Mouse (Mus musculus) liver, embryonic 11.5 days (tissue): ENCODE data around the gene Bphl. TPM values are rescaled to one million over a fixed set of nuclear protein-coding genes. Genes with fewer than 3 reads are reported as not detected.

ENCODE experiments used
- ATAC-seq: fragments of 200-750 bp; cut with Nextera tagmentation; replicated peaks from 2 replicates; pipeline ENCODE4 v1.8.0; 2017; ENCODE audit warnings: moderate number of reproducible peaks, mild to moderate bottlenecking, moderate TSS enrichment, moderate library complexity; ENCODE audit not compliant: low FRiP score
- DNase-seq: peaks from one replicate; pipeline ENCODE4 v3.0.0-alpha.2; 2017; ENCODE audit warnings: low spot score
- H3K27ac ChIP-seq: fragments of 300-500 bp; sonication (generic); 2 replicates; pipeline ENCODE4 v1.5.1; 2014; ENCODE audit warnings: mild to moderate bottlenecking, low read depth, low read length, control low read depth
- H3K27me3 ChIP-seq: fragments of 300-500 bp; sonication (generic); replicated peaks from 2 replicates; pipeline ENCODE4 v1.6.1; 2014; ENCODE audit warnings: low read length, mixed read lengths; ENCODE audit not compliant: control insufficient read depth, insufficient read depth
- H3K36me3 ChIP-seq: fragments of 300-500 bp; sonication (generic); 2 replicates; pipeline ENCODE4 v1.6.1; 2014; ENCODE audit warnings: mild to moderate bottlenecking, low read length, moderate library complexity, mixed read lengths; ENCODE audit not compliant: control insufficient read depth, insufficient read depth
- H3K4me1 ChIP-seq: fragments of 300-500 bp; sonication (generic); replicated peaks from 2 replicates; pipeline ENCODE4 v1.6.1; 2014; ENCODE audit warnings: low read length, mixed read lengths; ENCODE audit not compliant: control insufficient read depth, insufficient read depth
- H3K4me2 ChIP-seq: fragments of 300-500 bp; sonication (generic); 2 replicates; pipeline ENCODE4 v1.6.1; 2014; ENCODE audit warnings: mild to moderate bottlenecking, control low read depth, moderate library complexity
- H3K4me3 ChIP-seq: fragments of 300-500 bp; sonication (generic); 2 replicates; pipeline ENCODE4 v1.5.1; 2014; ENCODE audit warnings: low read depth, low read length, control low read depth
- H3K9ac ChIP-seq: fragments of 300-500 bp; sonication (generic); 2 replicates; pipeline ENCODE4 v1.6.1; 2014; ENCODE audit warnings: low read depth, low read length, control low read depth
- H3K9me3 ChIP-seq: fragments of 300-500 bp; sonication (generic); 2 replicates; pipeline ENCODE4 v1.6.1; 2016; ENCODE audit warnings: low read length, inconsistent platforms, mixed read lengths; ENCODE audit not compliant: control insufficient read depth
- WGBS: fragments of 180-500 bp; shearing (Covaris S2); extraction: QIAGEN DNeasy Blood & Tissue Kit; methylation state at CpG from one replicate; pipeline ENCODE4 v1.1.7; 2014; 5-methylcytosine and 5-hydroxymethylcytosine counted together
- polyA plus RNA-seq: library from polyadenylated mRNA; unstranded; fragments of >200 nt; fragmentation: Nextera tagmentation; extraction: Ambion mirVana; gene quantifications from 2 replicates; pipeline ENCODE4 v1.2.1, GENCODE M21; 2014

The Bphl gene
- polyA plus RNA-seq, 1 experiment from 2014 or later = 32.8 TPM

DNA sequence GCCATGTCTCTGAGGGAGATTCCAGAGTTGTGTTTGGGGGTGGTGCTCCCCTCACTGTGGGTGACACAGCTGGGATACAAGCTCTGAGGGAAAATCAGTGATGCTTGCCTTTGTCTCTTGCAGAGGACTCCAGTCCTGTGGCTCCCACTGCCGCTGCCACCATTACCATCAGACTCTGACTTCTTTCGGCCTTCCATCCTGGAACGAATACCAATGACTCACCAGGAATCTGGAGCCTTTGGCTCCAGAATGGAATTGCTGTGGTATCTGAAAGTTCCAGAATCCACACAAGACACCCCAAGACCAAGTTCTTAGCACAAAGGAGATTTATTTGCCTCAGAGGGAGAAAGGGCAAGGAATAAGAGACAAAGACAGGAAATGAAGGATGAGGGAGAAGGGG is 75.7 kb downstream of the Bphl start:
- H3K4me2 ChIP-seq = no peak overlapping the region
- no peak overlapping the region for H3K4me3 ChIP-seq
- no peaks in the 10 kb centered on the region for H3K9me3 ChIP-seq
- H3K9ac ChIP-seq = no peak overlapping the region
- H3K27me3 ChIP-seq = no peaks in the 10 kb centered on the region
- DNase-seq (no peak), ATAC-seq (no peak)
- H3K4me1 ChIP-seq = peaks cover 18% of the 10 kb centered on the region
- WGBS = 84% methylated on average over 3 of the region's 3 CpGs
- no peak overlapping the region for H3K27ac ChIP-seq
- no peaks in the 10 kb centered on the region for H3K36me3 ChIP-seq

DNA sequence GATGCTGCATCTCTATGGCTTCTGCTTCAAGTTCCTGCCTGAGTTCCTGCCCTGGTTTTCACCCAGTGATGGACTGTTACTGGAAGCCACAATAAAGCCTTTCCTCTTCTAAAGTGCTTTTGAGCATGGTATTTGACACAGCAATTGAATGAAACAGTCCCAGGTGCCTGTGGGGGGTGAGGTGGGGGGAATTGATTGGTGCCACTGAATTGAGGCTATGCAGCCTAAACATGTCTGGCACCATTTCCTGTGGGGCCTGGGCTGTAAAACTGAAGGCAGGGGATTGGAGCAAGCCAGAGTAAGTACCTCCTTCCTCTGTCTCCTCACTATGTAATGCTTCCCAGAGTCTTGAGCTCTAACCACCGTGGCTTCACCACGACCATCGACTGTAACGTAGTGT is 77.3 kb downstream of the Bphl start:
- Histone ChIP-seq H3K9ac (no peak overlapping the region), H3K4me2 (no peak overlapping the region), H3K4me1 (peaks cover 26% of the 10 kb centered on the region), H3K36me3 (no peaks in the 10 kb centered on the region), H3K4me3 (no peak overlapping the region), H3K27ac (no peak overlapping the region), H3K9me3 (no peaks in the 10 kb centered on the region), H3K27me3 (no peaks in the 10 kb centered on the region)
- ATAC-seq = no peak
- WGBS = 58% methylated on average over 4 of the region's 4 CpGs
- no peak for DNase-seq

DNA sequence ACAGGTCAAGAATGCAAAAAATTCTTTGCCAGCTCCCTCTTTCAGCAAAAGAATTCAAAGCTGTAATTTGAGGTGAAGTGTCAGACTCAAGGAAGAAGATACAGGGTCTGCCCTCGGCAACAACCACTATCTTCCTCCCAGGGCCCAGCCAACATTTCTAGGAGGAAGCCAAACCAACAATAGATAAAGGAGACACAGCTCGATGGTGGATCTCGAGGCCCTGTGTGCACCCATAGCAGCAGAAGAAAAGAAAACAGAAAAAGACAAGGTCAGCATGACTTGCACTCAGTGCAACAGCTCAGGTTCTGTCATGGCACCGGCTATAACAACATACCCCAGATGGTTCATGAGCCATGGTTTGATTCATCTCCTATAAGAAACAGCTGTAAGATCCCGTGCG is 79.1 kb downstream of the Bphl start:
- H3K4me1 ChIP-seq = peaks cover 26% of the 10 kb centered on the region
- H3K9ac ChIP-seq = no peak overlapping the region
- DNase-seq = no peak
- H3K4me2 ChIP-seq = no peak overlapping the region
- ATAC-seq = no peak; the same call in 1 of the 2 replicates
- no peak overlapping the region for H3K27ac ChIP-seq
- H3K36me3 ChIP-seq = no peaks in the 10 kb centered on the region
- WGBS = 46% methylated on average over 6 of the region's 6 CpGs
- H3K4me3 ChIP-seq = no peak overlapping the region
- H3K27me3 ChIP-seq = no peaks in the 10 kb centered on the region
- no peaks in the 10 kb centered on the region for H3K9me3 ChIP-seq

DNA sequence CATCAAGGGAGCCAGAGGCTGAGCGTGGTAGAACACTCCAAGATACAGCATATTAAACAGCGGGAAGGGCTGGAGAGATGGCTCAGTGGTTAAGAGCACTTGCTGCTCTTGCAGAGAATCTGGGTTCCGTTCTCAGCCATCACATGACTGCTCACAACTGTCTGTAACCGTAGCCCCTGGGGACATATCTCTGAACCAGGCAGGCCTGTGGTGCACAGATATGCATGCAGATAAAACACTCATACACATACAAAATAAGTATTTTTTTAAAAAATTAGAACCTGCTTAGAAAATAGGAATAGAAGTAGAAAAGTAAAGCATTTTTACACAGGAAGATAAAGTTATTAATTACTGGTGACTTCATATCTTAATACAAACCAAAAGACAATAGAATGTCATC is 81.4 kb downstream of the Bphl start:
- ATAC-seq = peak; percentile 85
- no peaks in the 10 kb centered on the region for H3K9me3 ChIP-seq
- DNase-seq = no peak
- no peak overlapping the region for H3K27ac ChIP-seq
- peaks cover 26% of the 10 kb centered on the region for H3K4me1 ChIP-seq
- no peak overlapping the region for H3K9ac ChIP-seq
- H3K27me3 ChIP-seq = no peaks in the 10 kb centered on the region
- H3K4me3 ChIP-seq = no peak overlapping the region
- peak overlapping the region; percentile 6; the same call in 1 of the 2 replicates for H3K4me2 ChIP-seq
- no peaks in the 10 kb centered on the region for H3K36me3 ChIP-seq
- WGBS = 41% methylated on average over 4 of the region's 4 CpGs

DNA sequence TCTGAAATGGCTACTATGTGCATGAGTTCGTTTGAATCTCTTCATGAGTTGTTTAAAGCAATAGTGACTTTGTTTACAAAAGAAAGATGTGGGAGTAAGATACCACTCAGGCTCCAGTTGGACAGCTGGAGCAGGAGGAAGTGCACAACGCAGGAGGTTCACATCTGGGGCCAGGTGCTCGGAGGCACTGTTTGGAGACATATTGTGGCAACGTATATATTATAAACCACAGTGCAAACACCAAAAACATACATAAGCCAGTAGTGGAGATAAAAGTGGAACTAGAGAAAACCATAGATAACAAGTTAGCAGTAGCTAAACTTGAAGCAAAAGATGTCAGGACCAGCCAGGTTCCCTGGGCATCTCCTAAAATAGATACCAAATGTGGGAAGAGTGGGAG is 82.0 kb downstream of the Bphl start:
- 49% methylated on average over 4 of the region's 4 CpGs for WGBS
- H3K9me3 ChIP-seq = no peaks in the 10 kb centered on the region

DNA sequence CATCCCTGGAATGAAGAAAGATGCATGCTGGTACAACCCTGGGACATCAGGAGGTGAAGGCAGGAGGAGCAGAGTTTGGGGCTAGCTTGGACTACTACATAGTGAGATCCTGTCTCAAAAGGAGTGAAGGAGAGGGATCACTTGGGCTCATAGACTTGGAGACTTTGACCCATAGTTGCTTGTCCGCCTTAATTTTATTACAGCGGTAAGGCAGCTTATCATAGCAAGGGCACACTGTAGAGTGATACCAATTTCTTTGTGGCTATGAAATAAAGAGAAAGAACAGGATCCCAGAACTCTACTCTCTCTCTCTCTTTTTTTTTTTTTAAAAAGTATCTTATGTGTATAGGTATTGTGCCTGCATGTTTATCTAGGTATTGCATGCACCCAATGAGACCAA is 83.1 kb downstream of the Bphl start:
- 98% methylated on average over 2 of the region's 2 CpGs for WGBS
- no peaks in the 10 kb centered on the region for H3K36me3 ChIP-seq
- H3K9me3 ChIP-seq = no peaks in the 10 kb centered on the region
- no peak overlapping the region for H3K4me3 ChIP-seq
- no peak overlapping the region for H3K27ac ChIP-seq
- H3K4me2 ChIP-seq = no peak overlapping the region
- no peak overlapping the region for H3K9ac ChIP-seq
- ATAC-seq = no peak
- peaks cover 21% of the 10 kb centered on the region for H3K4me1 ChIP-seq
- no peaks in the 10 kb centered on the region for H3K27me3 ChIP-seq
- DNase-seq = no peak

More for the DNA sequence above, 82.0 kb downstream of the Bphl start:
- Histone ChIP-seq H3K27me3 (no peaks in the 10 kb centered on the region), H3K9ac (no peak overlapping the region), H3K4me2 (no peak overlapping the region), H3K36me3 (no peaks in the 10 kb centered on the region), H3K4me1 (peaks cover 25% of the 10 kb centered on the region), H3K4me3 (no peak overlapping the region), H3K27ac (no peak overlapping the region)
- no peak for DNase-seq
- ATAC-seq = no peak

Other genes starting within 250 kb of the Bphl start
- gene Serpinb6e, start 194.2 kb upstream of the Bphl start, polyA plus RNA-seq = not detected in 2 replicates
- not detected in 2 replicates for gene Serpinb6c, start 131.9 kb upstream of the Bphl start, polyA plus RNA-seq
- 35.7 and 36.5 TPM in 2 replicates for gene Nqo2, start 72.9 kb upstream of the Bphl start, polyA plus RNA-seq
- 18.6 and 23.4 TPM in 2 replicates for gene Ripk1, start 35.2 kb upstream of the Bphl start, polyA plus RNA-seq
- 23.6 and 24.1 TPM in 2 replicates for gene Serpinb6a, start 34.8 kb upstream of the Bphl start, polyA plus RNA-seq
- gene Tubb2a, start 40.4 kb downstream of the Bphl start, polyA plus RNA-seq = 81.0 and 87.9 TPM in 2 replicates
- 7.6 and 7.7 TPM in 2 replicates for gene Tubb2b, start 92.9 kb downstream of the Bphl start, polyA plus RNA-seq
- gene Psmg4, start 125.4 kb downstream of the Bphl start, polyA plus RNA-seq = 85.0 and 91.4 TPM in 2 replicates